Mouse (Mus musculus): ENCODE results near the gene Il2rb. TPM values are rescaled to one million over a fixed set of nuclear protein-coding genes. Genes with fewer than 3 reads are reported as not detected.
A peak's percentile ranks its signal among the peaks of the same experiment; 100 is the strongest.

Gene Il2rb
- total RNA-seq, 1 experiment: 0.62 TPM

DNA sequence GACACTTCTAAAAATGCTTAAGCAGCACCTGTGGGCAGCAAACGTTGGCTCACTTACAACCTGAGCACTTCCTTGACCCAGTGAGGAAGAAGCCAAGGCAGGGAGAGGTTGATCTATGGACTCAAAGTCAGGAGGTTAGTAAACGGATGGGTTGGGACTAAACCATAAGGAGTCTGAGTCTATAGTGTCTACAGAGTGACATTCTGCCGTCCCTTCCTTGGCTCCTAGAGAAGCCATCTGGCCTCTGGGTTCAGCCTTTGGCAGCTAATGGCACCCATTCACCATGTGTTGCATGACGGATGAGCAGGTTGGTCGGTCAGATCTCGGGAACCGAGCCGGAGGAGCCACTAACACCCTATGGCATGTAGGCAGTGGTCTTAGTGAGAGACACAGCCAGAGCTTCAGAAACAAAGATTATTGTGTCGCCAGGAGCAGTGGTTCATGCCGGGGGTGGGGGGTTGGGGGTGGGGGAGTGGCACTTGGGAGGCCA is 38.3 kb upstream of the Il2rb start:
- H3K36me3 ChIP-seq (ENCODE audit: control insufficient read depth, insufficient read depth, low read length, poor library complexity, severe bottlenecking): no peaks in the 10 kb centered on the region
- H3K9ac ChIP-seq (ENCODE audit: insufficient read depth, low read depth, low read length, poor library complexity, severe bottlenecking): no peak overlapping the region
- H3K27ac ChIP-seq (ENCODE audit: insufficient read depth, low read depth, low read length, poor library complexity, severe bottlenecking): no peak overlapping the region
- in situ Hi-C loops (cut with MboI; ENCODE audit: low sequenced_read_pairs in 2 of 2, unreplicated experiment in 2 of 2): no loop called here
- TF ChIP-seq MAFK (IDR thresholded peaks at IDR 0.05; ENCODE audit: insufficient read depth, low read depth, low read length) (no peak), CHD2 (IDR thresholded peaks at IDR 0.05; ENCODE audit: low read depth, low read length) (no peak), ZNF384 (IDR thresholded peaks at IDR 0.05; ENCODE audit: low read depth, low read length) (no peak), HCFC1 (IDR thresholded peaks at IDR 0.05; ENCODE audit: borderline replicate concordance, insufficient read depth, low read length) (no peak), ZC3H11A (IDR thresholded peaks at IDR 0.05; ENCODE audit: borderline replicate concordance, low read depth, low read length) (no peak)
- DNase-seq (ENCODE audit: low read depth, low spot score): no peak
- no peaks in the 10 kb centered on the region for H3K9me3 ChIP-seq (ENCODE audit: control insufficient read depth, insufficient read depth, low read depth, low read length)
- peaks cover 0 to 12% of the 10 kb centered on the region in 2 experiments; a peak in 1 of 4 replicates for H3K4me1 ChIP-seq (ENCODE audit: control insufficient read depth in 2 of 2, insufficient read depth in 2 of 2, low read length in 2 of 2, poor library complexity in 1 of 2)
- H3K4me3 ChIP-seq (ENCODE audit: insufficient read depth in 1 of 2, low read depth in 1 of 2, low read length in 2 of 2, poor library complexity in 1 of 2, severe bottlenecking in 1 of 2): no peak overlapping the region

DNA sequence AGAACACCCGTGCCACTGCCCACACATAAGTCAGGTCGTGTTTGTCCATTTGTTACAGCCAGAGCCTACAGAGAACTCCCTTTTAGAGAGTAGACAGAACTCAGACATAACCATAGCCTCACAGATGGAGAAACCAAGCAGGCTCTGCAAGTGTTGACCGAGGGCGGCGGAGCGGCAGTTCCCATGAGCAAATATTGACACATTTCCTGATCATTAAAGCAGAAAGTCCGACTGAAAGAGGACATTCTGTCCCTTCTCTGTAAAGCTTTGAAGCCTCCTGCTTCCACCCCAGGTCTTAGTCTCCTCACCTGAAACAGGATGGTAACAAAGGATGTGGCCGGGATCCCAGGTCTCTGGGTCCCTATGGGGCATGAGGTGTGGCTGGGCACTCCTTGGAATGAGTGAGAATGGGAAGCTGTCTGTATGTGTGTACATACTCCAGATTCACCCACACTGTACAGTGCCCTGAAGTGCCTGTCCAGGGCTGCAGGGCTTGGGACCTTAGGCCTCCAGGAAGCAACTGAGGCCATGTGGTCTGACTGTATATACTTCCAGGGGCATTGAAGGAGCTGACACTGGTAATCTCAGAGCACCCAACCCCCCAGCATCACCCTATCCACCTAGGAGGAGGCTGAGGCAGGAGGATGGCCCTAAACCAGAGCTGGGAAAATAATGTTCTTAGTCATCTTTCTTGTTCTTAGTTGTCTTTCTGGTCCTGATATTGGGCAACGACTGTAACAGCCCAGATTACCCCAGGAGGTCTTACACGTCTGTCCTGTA is 37.7 kb upstream of the Il2rb start:
- in situ Hi-C loops (cut with MboI; ENCODE audit: low sequenced_read_pairs in 2 of 2, unreplicated experiment in 2 of 2): no loop called here
- H3K4me3 ChIP-seq (ENCODE audit: insufficient read depth in 1 of 2, low read depth in 1 of 2, low read length in 2 of 2, poor library complexity in 1 of 2, severe bottlenecking in 1 of 2): no peak overlapping the region
- H3K36me3 ChIP-seq (ENCODE audit: control insufficient read depth, insufficient read depth, low read length, poor library complexity, severe bottlenecking): no peaks in the 10 kb centered on the region
- H3K9ac ChIP-seq (ENCODE audit: insufficient read depth, low read depth, low read length, poor library complexity, severe bottlenecking): no peak overlapping the region
- no peaks in the 10 kb centered on the region for H3K9me3 ChIP-seq (ENCODE audit: control insufficient read depth, insufficient read depth, low read depth, low read length)
- H3K27ac ChIP-seq (ENCODE audit: insufficient read depth, low read depth, low read length, poor library complexity, severe bottlenecking): no peak overlapping the region
- no peak for DNase-seq (ENCODE audit: low read depth, low spot score)
- H3K4me1 ChIP-seq (ENCODE audit: control insufficient read depth in 2 of 2, insufficient read depth in 2 of 2, low read length in 2 of 2, poor library complexity in 1 of 2): peaks cover 0 to 12% of the 10 kb centered on the region in 2 experiments; a peak in 1 of 4 replicates
- no peak for TF ChIP-seq MAFK (IDR thresholded peaks at IDR 0.05; ENCODE audit: insufficient read depth, low read depth, low read length)
- TF ChIP-seq CHD2 (IDR thresholded peaks at IDR 0.05; ENCODE audit: low read depth, low read length): no peak
- no peak for TF ChIP-seq ZC3H11A (IDR thresholded peaks at IDR 0.05; ENCODE audit: borderline replicate concordance, low read depth, low read length)
- TF ChIP-seq ZNF384 (IDR thresholded peaks at IDR 0.05; ENCODE audit: low read depth, low read length): no peak
- no peak for TF ChIP-seq HCFC1 (IDR thresholded peaks at IDR 0.05; ENCODE audit: borderline replicate concordance, insufficient read depth, low read length)

DNA sequence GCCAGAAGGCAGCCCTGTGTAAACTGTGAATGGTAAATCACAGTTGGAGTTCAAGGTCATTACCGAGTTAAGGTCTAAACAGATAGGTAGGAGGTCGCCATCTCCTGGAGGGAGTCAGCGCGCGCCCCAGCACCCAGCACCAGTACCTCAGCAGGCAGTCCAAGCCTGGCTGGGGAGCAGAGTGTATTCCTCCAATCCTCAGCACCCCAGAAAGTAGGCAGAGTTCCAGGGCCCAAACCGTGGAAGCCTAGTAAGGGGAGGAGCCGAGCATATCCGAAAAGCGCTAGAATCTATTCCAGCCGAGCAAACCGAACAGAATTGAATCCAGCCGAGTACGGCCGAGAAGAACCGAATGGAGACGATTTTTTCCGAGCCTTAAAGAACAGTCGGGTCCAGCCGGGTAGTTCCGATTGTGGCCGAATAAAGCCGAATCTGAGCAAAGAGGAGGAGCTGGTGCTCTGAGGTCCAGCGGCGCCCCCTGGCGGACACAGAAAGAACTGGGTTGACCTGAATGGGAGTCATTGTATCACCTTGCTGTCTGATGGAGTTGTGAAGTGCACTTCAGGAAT is 36.9 kb upstream of the Il2rb start:
- TF ChIP-seq HCFC1 (IDR thresholded peaks at IDR 0.05; ENCODE audit: borderline replicate concordance, insufficient read depth, low read length): no peak
- TF ChIP-seq ZC3H11A (IDR thresholded peaks at IDR 0.05; ENCODE audit: borderline replicate concordance, low read depth, low read length): 0 out of 2 replicates have a peak, but pooled peaks have one; percentile 27
- Histone ChIP-seq H3K27ac (ENCODE audit: insufficient read depth, low read depth, low read length, poor library complexity, severe bottlenecking) (no peak overlapping the region), H3K4me3 (ENCODE audit: insufficient read depth in 1 of 2, low read depth in 1 of 2, low read length in 2 of 2, poor library complexity in 1 of 2, severe bottlenecking in 1 of 2) (peak overlapping the region; percentile 44 to 52), H3K9ac (ENCODE audit: insufficient read depth, low read depth, low read length, poor library complexity, severe bottlenecking) (0 out of 2 replicates have a peak overlapping the region, but pooled peaks have one; percentile 35), H3K36me3 (ENCODE audit: control insufficient read depth, insufficient read depth, low read length, poor library complexity, severe bottlenecking) (no peaks in the 10 kb centered on the region), H3K4me1 (ENCODE audit: control insufficient read depth in 2 of 2, insufficient read depth in 2 of 2, low read length in 2 of 2, poor library complexity in 1 of 2) (peaks cover 0 to 12% of the 10 kb centered on the region in 2 experiments; a peak in 1 of 4 replicates), H3K9me3 (ENCODE audit: control insufficient read depth, insufficient read depth, low read depth, low read length) (no peaks in the 10 kb centered on the region)
- DNase-seq (ENCODE audit: low read depth, low spot score): peak; percentile 91
- in situ Hi-C loops (cut with MboI; ENCODE audit: low sequenced_read_pairs in 2 of 2, unreplicated experiment in 2 of 2): no loop called here

DNA sequence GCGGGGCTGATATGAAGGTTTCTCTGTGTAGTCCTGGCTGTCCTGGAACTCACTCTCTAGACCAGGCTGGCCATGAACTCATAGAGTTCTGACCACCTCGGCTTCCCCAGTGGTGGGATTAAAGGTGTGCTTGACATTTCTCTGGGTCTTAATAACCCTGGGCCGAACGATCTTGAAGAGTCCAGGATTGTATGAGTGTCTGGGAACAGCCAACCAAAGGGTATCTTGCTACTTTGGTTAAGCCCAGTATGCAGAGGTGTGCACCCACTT is 36.3 kb upstream of the Il2rb start:
- no peak overlapping the region for H3K27ac ChIP-seq (ENCODE audit: insufficient read depth, low read depth, low read length, poor library complexity, severe bottlenecking)
- no peaks in the 10 kb centered on the region for H3K36me3 ChIP-seq (ENCODE audit: control insufficient read depth, insufficient read depth, low read length, poor library complexity, severe bottlenecking)
- H3K9ac ChIP-seq (ENCODE audit: insufficient read depth, low read depth, low read length, poor library complexity, severe bottlenecking): no peak overlapping the region
- H3K4me1 ChIP-seq (ENCODE audit: control insufficient read depth in 2 of 2, insufficient read depth in 2 of 2, low read length in 2 of 2, poor library complexity in 1 of 2): peaks cover 0 to 10% of the 10 kb centered on the region in 2 experiments; a peak in 1 of 4 replicates
- in situ Hi-C loops (cut with MboI; ENCODE audit: low sequenced_read_pairs in 2 of 2, unreplicated experiment in 2 of 2): no loop called here
- no peak for DNase-seq (ENCODE audit: low read depth, low spot score)
- TF ChIP-seq MAFK (IDR thresholded peaks at IDR 0.05; ENCODE audit: insufficient read depth, low read depth, low read length) (no peak), HCFC1 (IDR thresholded peaks at IDR 0.05; ENCODE audit: borderline replicate concordance, insufficient read depth, low read length) (no peak), ZNF384 (IDR thresholded peaks at IDR 0.05; ENCODE audit: low read depth, low read length) (no peak), CHD2 (IDR thresholded peaks at IDR 0.05; ENCODE audit: low read depth, low read length) (no peak), ZC3H11A (IDR thresholded peaks at IDR 0.05; ENCODE audit: borderline replicate concordance, low read depth, low read length) (no peak)
- 0 out of 4 replicates have a peak overlapping the region, but pooled peaks of 1 of the 2 experiments have one; percentile 5 for H3K4me3 ChIP-seq (ENCODE audit: insufficient read depth in 1 of 2, low read depth in 1 of 2, low read length in 2 of 2, poor library complexity in 1 of 2, severe bottlenecking in 1 of 2)
- no peaks in the 10 kb centered on the region for H3K9me3 ChIP-seq (ENCODE audit: control insufficient read depth, insufficient read depth, low read depth, low read length)

All from ES-E14 (cell line).